8 mouse cellular contexts compared by ENCODE assay signal in genomic region chr11:86807505-86807989, GRCm38 (mm10). TPM values are rescaled to one million over a fixed set of nuclear protein-coding genes. Genes with fewer than 3 reads are reported as not detected.
DNase-seq lines count a peak whose midpoint lies in the region; ATAC-seq and TF ChIP-seq lines count a peak whose summit lies in the region.

Gene Dhx40 (minus strand): TSS chr11:86807746.

- H3K4me3 ChIP-seq in gastrocnemius, adult 2 months: peak within 1 kb of the TSS; percentile 91
- H3K4me3 ChIP-seq in hindbrain, postnatal 0 days (ENCODE audit: low read length): peak within 1 kb of the TSS; percentile 100
- peak within 1 kb of the TSS; percentile 98 for H3K4me3 ChIP-seq in left cerebral cortex, adult 2 months

- no peaks in the 10 kb centered on the region for H3K9me3 ChIP-seq in hindbrain, postnatal 0 days (ENCODE audit: low read length)

- peak; percentile 86 for DNase-seq in WW6 (ENCODE audit: low read depth, low spot score)
- peak; percentile 84 to 88 for DNase-seq in cerebellum, postnatal 4 days (ENCODE audit: low spot score in 2 of 2)
- DNase-seq in gastrocnemius, adult 2 months: peak; percentile 94
- DNase-seq in hindbrain, postnatal 0 days (ENCODE audit: low spot score): peak; percentile 95
- peak; percentile 94 for DNase-seq in left cerebral cortex, adult 2 months (ENCODE audit: extremely low spot score in 1 of 2, low spot score in 2 of 2)
- DNase-seq in right cerebral cortex, adult 2 months (ENCODE audit: low spot score in 2 of 2): peak; percentile 95 to 96
- peak; percentile 94 for DNase-seq in urinary bladder, postnatal 14 days (ENCODE audit: low spot score)

- H3K4me2 ChIP-seq in hindbrain, postnatal 0 days (ENCODE audit: low read depth, low read length): peak within 1 kb of the TSS; percentile 79

- peak; percentile 98 for ATAC-seq in hindbrain, postnatal 0 days
- peak; percentile 97 for ATAC-seq in megakaryocyte, adult 5-6 weeks (ENCODE audit: poor library complexity, severe bottlenecking)

- 5% methylated on average over 39 of the region's 40 CpGs for WGBS in hindbrain, postnatal 0 days

- intact Hi-C loops in gastrocnemius, adult 2 months (cut with DNase I): no loop called here
- intact Hi-C loops in left cerebral cortex, adult 2 months (cut with DNase I): loop anchor here (2.0 kb wide), 1 partner anchor 187 kb away; no protein-coding TSS in a partner anchor

- no peaks in the 10 kb centered on the region for H3K27me3 ChIP-seq in hindbrain, postnatal 0 days (ENCODE audit: insufficient read depth, low read length)

- H3K4me1 ChIP-seq in hindbrain, postnatal 0 days (ENCODE audit: insufficient read depth, low read length): no peaks in the 10 kb centered on the region

- peaks cover 9% of the 10 kb centered on the region for H3K36me3 ChIP-seq in hindbrain, postnatal 0 days (ENCODE audit: insufficient read depth, low read length)

- peak within 1 kb of the TSS; percentile 71 for H3K9ac ChIP-seq in hindbrain, postnatal 0 days (replicated peaks; ENCODE audit: low read length)

- TF ChIP-seq CTCF in gastrocnemius, adult 2 months (IDR thresholded peaks at IDR 0.05): no peak
- TF ChIP-seq CTCF in hindbrain, postnatal 0 days (IDR thresholded peaks at IDR 0.05; ENCODE audit: low read depth): no peak
- no peak for TF ChIP-seq CTCF in left cerebral cortex, adult 2 months (IDR thresholded peaks at IDR 0.05)

- peak within 1 kb of the TSS; percentile 90 for H3K27ac ChIP-seq in gastrocnemius, adult 2 months
- H3K27ac ChIP-seq in hindbrain, postnatal 0 days: peak within 1 kb of the TSS; percentile 78
- peak within 1 kb of the TSS; percentile 37 for H3K27ac ChIP-seq in left cerebral cortex, adult 2 months

RNA-seq across cellular contexts. Expression of gene Dhx40, which starts in this region (rescaled TPM):
- total RNA-seq in gastrocnemius, adult 2 months (2021): 10 to 100 TPM in 1 of 2 experiments, 1 to 10 TPM in 1; 9.8 to 11.1 TPM
- 9.8 and 12.0 TPM in 2 replicates for total RNA-seq in hindbrain, postnatal 0 days (2014; rRNA removed)
- polyA plus RNA-seq in hindbrain, postnatal 0 days (2015; fragmentation: Nextera tagmentation; extraction: Ambion mirVana): 12.5 and 12.6 TPM in 2 replicates
- total RNA-seq in left cerebral cortex, adult 2 months (2021): 10 to 100 TPM; 17.3 to 19.3 TPM
- 36.4 and 38.1 TPM in 2 replicates for total RNA-seq in megakaryocyte, adult 5-6 weeks (2015)
- total RNA-seq in megakaryocyte, adult 5-6 weeks (2017): 42.5 and 42.8 TPM in 2 replicates

Comparison
In these comparisons a context has a peak if more than half of its experiments do, and no peak if none do; other contexts are left out.
1. Peak in every context shown above with its lines: DNase-seq, ATAC-seq, H3K4me3 ChIP-seq and H3K27ac ChIP-seq.
2. H3K27ac ChIP-seq: peak in every context shown above with its lines; median percentile 90 in gastrocnemius, adult 2 months; 78 in hindbrain, postnatal 0 days; 37 in left cerebral cortex, adult 2 months.